Mouse (Mus musculus): Measurements from ENCODE around the gene 3110018I06Rik. TPM values are rescaled to one million over a fixed set of nuclear protein-coding genes. Genes with fewer than 3 reads are reported as not detected.

Gene 3110018I06Rik
- not detected in 2 replicates for polyA plus RNA-seq (2012)

DNA sequence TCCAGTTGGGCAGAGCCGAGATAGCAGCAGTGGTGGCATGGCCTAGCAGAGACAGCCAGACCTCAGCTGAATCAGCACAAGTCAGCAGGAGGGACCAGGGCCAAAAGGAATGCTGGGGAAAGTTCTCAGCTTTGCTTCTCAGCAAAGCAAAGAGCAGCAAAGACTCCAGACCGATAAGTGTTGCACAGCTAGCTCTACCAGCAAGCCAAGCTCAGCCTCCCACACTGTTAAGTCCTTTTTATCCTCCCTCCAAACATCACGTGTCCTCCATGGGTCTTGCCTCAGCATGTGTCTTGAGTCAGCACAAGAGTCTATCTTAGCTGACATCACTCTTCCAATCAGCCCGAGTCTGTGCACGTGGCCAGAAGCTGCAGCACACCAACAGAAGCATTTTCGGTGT lies at the start of gene 3110018I06Rik:
3110018I06Rik (plus strand) TSS at position 262 of the 400 bp plus-strand sequence.

